Mouse (Mus musculus) cerebellum, adult 2 months (tissue): ENCODE measurements at regions not wholly inside any gene's neighbourhood (a gene's known extent, or its start where the extent isn't known, plus 50 kb on each side); places are given as distances from the start of the nearest gene placed in this dataset.

Experiments
- CTCF ChIP-seq: fragments of 200-500 bp; IDR thresholded peaks from 2 replicates; pipeline ENCODE4 v1.5.1; 2011; ENCODE audit warnings: low read depth, mild to moderate bottlenecking, control low read depth, low read length, moderate library complexity, borderline replicate concordance; ENCODE audit not compliant: insufficient read depth
- POLR2A ChIP-seq: fragments of 200-500 bp; IDR thresholded peaks from 2 replicates; pipeline ENCODE4 v1.6.1; 2011; ENCODE audit warnings: low read length, control low read depth, borderline replicate concordance; ENCODE audit not compliant: insufficient read depth

DNA sequence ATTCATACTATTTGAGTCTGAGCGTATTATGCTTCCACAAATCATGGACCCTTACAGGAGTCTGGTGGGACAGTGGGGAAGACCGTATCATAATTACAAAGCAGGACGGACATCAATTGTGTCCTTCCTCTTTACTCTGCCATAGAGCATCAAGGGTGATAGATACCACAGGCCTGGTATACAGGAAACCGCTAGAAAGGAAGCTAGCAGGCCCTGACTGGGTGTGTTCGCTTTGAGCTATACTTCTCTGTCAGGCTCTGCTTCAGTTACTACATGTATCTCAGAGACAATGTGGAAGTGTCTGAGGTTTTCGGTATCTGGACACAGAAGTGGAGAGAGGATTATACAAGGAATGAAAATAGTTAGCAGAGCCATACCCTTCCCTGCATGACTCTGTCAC is 59.0 kb upstream of the Prok2 start:
- TF ChIP-seq POLR2A (no peak), CTCF (no peak)
